Mouse (Mus musculus) kidney, embryonic 16.5 days (tissue): ENCODE data around the gene Fcgr1. TPM values are rescaled to one million over a fixed set of nuclear protein-coding genes. Genes with fewer than 3 reads are reported as not detected.

Source experiments
- microRNA-seq: library from miRNA; unstranded; fragments of <30 nt; microRNA quantifications from one replicate; pipeline ENCODE4, GENCODE M21; 2016
- polyA plus RNA-seq: library from polyadenylated mRNA; unstranded; fragments of >200 nt; fragmentation: Nextera tagmentation; extraction: Ambion mirVana; gene quantifications from 2 replicates; pipeline ENCODE4 v1.2.1, GENCODE M21; 2015

Gene Fcgr1
- polyA plus RNA-seq, 1 experiment from 2014 or later = 1.9 TPM

Small RNA genes within 50 kb of the gene (microRNA-seq; reads per million reads assigned to microRNA genes)
- gene Gm47311 = not detected
- not detected for gene Gm47313

Other genes starting within 250 kb of the Fcgr1 start
- 34.9 and 37.0 TPM in 2 replicates for gene Vps45, start 235.5 kb downstream of the Fcgr1 start, polyA plus RNA-seq
- gene Otud7b, start 189.4 kb downstream of the Fcgr1 start, polyA plus RNA-seq = 14.9 and 18.1 TPM in 2 replicates
- gene Mtmr11, start 132.0 kb downstream of the Fcgr1 start, polyA plus RNA-seq = 26.3 and 30.8 TPM in 2 replicates
- 186 and 199 TPM in 2 replicates for gene Sf3b4, start 121.6 kb downstream of the Fcgr1 start, polyA plus RNA-seq
- gene Sv2a, start 112.8 kb downstream of the Fcgr1 start, polyA plus RNA-seq = 5.1 TPM in 2 replicates
- 50.1 and 51.3 TPM in 2 replicates for gene Bola1, start 74.3 kb downstream of the Fcgr1 start, polyA plus RNA-seq
- 0.87 TPM in 1 of 2 replicates, not detected in the other for gene Hist2h2ab, start 74.1 kb downstream of the Fcgr1 start, polyA plus RNA-seq
- 7.0 and 7.5 TPM in 2 replicates for gene Hist2h2ac, start 73.1 kb downstream of the Fcgr1 start, polyA plus RNA-seq
- gene Hist2h2be, start 72.8 kb downstream of the Fcgr1 start, polyA plus RNA-seq = 11.1 and 16.9 TPM in 2 replicates
- gene Hist2h3c2, start 54.8 kb downstream of the Fcgr1 start, polyA plus RNA-seq = 3.1 and 3.7 TPM in 2 replicates
- 46.3 and 49.3 TPM in 2 replicates for gene Hist2h2aa2, start 53.7 kb downstream of the Fcgr1 start, polyA plus RNA-seq
- gene Hist2h2aa1, start 48.5 kb downstream of the Fcgr1 start, polyA plus RNA-seq = 12.9 and 14.2 TPM in 2 replicates
- gene Hist2h3c1, start 47.3 kb downstream of the Fcgr1 start, polyA plus RNA-seq = 0.24 and 1.1 TPM in 2 replicates
- gene Hist2h4, start 30.7 kb downstream of the Fcgr1 start, polyA plus RNA-seq = 8.0 and 10.8 TPM in 2 replicates
- 35.4 and 45.1 TPM in 2 replicates for gene Hist2h3b, start 25.3 kb downstream of the Fcgr1 start, polyA plus RNA-seq
- 14.8 TPM in 2 replicates for gene Hist2h2bb, start 24.2 kb downstream of the Fcgr1 start, polyA plus RNA-seq
- gene BC107364, start 158.3 kb upstream of the Fcgr1 start, polyA plus RNA-seq = 0.25 TPM in 1 of 2 replicates, not detected in the other
- gene Hfe2, start 231.2 kb upstream of the Fcgr1 start, polyA plus RNA-seq = 0.37 and 0.69 TPM in 2 replicates